Mouse (Mus musculus) myocyte (in vitro differentiated cells): ENCODE measurements around the gene Prex1.

Source experiments
- CEBPB ChIP-seq: IDR thresholded peaks from 2 replicates; pipeline ENCODE4 v1.6.1; 2011; ENCODE audit warnings: mild to moderate bottlenecking, moderate library complexity; ENCODE audit not compliant: poor library complexity, insufficient read depth, severe bottlenecking
- E2F4 ChIP-seq: IDR thresholded peaks from one replicate; pipeline ENCODE4 v1.6.1; 2011; ENCODE audit warnings: mild to moderate bottlenecking, control low read depth, moderate library complexity; ENCODE audit not compliant: insufficient read depth
- MAX ChIP-seq: IDR thresholded peaks from one replicate; pipeline ENCODE4 v1.6.1; 2011; ENCODE audit warnings: low read depth, mild to moderate bottlenecking, control low read depth
- MYOD1 ChIP-seq, 3 experiments: IDR thresholded peaks; one replicate each; pipeline ENCODE4 v1.6.1; 2011; ENCODE audit warnings: control low read depth in 2 of 3, low read depth in 2 of 3, mild to moderate bottlenecking in 2 of 3, moderate library complexity in 1 of 3; ENCODE audit not compliant: insufficient read length in 2 of 3, control insufficient read depth in 1 of 3
- MYOG ChIP-seq, 3 experiments: IDR thresholded peaks; one replicate each; pipeline ENCODE4 v1.6.1; 2011; ENCODE audit warnings: control low read depth in 2 of 3, low read depth in 2 of 3, mild to moderate bottlenecking in 2 of 3; ENCODE audit not compliant: insufficient read length in 2 of 3, control insufficient read depth in 1 of 3, insufficient read depth in 1 of 3
- POLR2A ChIP-seq: IDR thresholded peaks from one replicate; pipeline ENCODE4 v1.6.1; 2011; ENCODE audit warnings: low read depth, mild to moderate bottlenecking, control low read depth, moderate library complexity; ENCODE audit not compliant: insufficient read length
- POLR2AphosphoS2 ChIP-seq: IDR thresholded peaks from one replicate; pipeline ENCODE4 v1.6.1; 2011; ENCODE audit warnings: low read depth, control low read depth; ENCODE audit not compliant: insufficient read length
- REST ChIP-seq: IDR thresholded peaks from one replicate; pipeline ENCODE4 v1.6.1; 2011; ENCODE audit warnings: mild to moderate bottlenecking, control low read depth, moderate library complexity; ENCODE audit not compliant: insufficient read depth, insufficient read length
- SRF ChIP-seq: IDR thresholded peaks from one replicate; pipeline ENCODE4 v1.6.1; 2011; ENCODE audit warnings: low read depth; ENCODE audit not compliant: control insufficient read depth, insufficient read length
- TCF12 ChIP-seq: IDR thresholded peaks from one replicate; pipeline ENCODE4 v1.6.1; 2011; ENCODE audit warnings: mild to moderate bottlenecking, control low read depth; ENCODE audit not compliant: poor library complexity, insufficient read depth, severe bottlenecking
- USF1 ChIP-seq: IDR thresholded peaks from one replicate; pipeline ENCODE4 v1.6.1; 2011; ENCODE audit warnings: low read depth, mild to moderate bottlenecking, control low read depth, moderate library complexity

DNA sequence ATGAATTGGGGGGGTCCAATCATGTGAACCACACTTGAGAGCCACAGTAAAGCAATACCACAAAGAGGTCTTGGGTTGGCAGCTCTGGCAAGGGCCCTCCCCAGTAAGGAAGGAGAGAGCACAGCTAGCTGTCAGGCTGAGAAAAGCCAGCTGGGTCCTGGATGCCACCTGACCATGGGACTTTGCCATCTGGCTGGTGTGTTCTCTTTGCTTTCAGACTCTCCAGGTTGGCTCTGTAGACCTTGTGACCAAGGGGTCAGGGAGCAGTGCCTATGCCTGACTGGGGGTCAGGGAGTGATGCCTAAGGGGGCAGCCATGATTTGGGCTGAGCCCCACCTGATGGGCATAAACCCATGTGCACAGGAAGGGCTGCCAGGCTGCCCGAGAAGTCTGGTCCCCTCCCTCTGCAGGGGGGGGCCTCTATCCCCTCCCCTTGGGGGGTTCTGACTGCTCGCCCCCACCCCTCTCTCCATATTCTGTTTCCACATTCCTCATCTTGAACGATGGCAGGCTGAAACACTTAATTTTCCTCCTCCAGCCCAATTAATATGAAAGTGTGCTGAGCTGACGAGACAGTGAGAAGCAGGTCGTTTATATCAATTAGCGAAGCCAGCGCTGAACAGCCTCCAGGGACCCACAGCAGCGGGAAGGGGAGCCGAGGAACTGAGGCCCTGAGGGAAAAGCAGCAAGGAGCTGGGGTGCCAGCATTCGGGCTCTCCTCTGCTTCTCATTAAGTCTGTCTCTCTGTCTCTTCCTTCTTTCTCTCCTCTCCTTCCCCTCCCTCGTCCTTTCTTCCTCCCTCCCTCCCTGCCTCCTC lies 172.3 kb downstream of the Prex1 start:
- TF ChIP-seq POLR2AphosphoS2 (no peak), USF1 (no peak), SRF (no peak), MYOD1 (IDR thresholded peaks at IDR 0.05; ENCODE audit: control insufficient read depth in 1 of 3, insufficient read length in 2 of 3, low read depth in 2 of 3) (no peak), MAX (no peak), POLR2A (no peak), MYOG (IDR thresholded peaks at IDR 0.05; ENCODE audit: control insufficient read depth in 1 of 3, insufficient read depth in 1 of 3, insufficient read length in 2 of 3, low read depth in 2 of 3) (no peak), E2F4 (no peak), REST (no peak), TCF12 (no peak), CEBPB (no peak)
